Mouse (Mus musculus): ENCODE data around the gene Ifi202b. TPM values are rescaled to one million over a fixed set of nuclear protein-coding genes. Genes with fewer than 3 reads are reported as not detected.

Ifi202b gene
- polyA plus RNA-seq (2012; rRNA removed) = not detected in 2 replicates

DNA sequence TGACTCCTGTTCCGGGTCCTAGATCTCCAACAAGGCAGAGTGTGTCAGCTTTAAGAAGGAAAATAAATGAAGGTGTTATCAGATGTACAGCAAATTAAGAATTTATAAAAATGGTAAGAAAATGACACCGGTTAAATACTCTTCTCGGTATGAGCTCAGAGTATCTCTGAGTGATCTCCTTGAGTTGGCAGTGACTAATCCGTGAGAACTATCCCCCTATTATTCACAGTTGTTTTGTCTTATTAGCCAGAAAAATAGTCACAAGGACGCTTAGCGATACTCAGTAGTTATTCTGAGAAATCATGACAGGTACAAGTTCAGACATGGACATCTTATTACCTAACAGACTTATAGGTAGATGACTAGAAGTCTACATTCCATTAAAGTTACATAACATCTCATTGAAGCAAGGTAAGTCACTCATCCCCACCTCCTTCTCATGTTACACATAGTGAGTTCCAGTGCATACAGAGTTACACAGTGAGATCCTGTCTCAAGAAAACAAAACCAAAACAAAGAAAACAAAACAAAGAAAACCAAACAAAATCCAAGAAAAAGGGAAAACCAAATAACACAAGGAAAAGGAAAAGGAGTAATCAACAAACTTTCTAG lies at the start of gene Ifi202b:
Gene Ifi202b (minus strand): TSS at position 51 of the 612 bp plus-strand sequence.

DNA sequence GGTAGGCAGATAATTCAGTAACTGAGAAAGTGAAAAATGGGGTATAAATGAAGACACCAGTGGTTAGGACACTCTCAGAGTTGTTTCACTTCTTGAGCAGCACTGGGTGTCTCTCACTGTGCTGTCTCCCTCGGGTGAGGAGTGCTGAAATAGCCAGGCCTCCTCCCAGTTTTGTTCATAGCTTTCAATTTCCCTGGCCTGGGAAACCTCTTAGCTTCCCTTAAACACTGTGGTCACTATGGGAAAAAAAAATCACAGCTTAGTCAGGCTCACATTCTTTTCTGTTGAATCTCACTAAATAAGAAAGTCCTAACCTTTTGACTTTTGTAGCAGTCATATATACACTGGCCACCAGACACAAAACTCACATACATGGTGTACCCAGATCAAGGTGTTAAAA lies 49.2 kb upstream of the Ifi202b start, which contains the start of gene Ifi205:
Gene Ifi205 (minus strand): TSS at position 113 of the 400 bp plus-strand sequence.

DNA sequence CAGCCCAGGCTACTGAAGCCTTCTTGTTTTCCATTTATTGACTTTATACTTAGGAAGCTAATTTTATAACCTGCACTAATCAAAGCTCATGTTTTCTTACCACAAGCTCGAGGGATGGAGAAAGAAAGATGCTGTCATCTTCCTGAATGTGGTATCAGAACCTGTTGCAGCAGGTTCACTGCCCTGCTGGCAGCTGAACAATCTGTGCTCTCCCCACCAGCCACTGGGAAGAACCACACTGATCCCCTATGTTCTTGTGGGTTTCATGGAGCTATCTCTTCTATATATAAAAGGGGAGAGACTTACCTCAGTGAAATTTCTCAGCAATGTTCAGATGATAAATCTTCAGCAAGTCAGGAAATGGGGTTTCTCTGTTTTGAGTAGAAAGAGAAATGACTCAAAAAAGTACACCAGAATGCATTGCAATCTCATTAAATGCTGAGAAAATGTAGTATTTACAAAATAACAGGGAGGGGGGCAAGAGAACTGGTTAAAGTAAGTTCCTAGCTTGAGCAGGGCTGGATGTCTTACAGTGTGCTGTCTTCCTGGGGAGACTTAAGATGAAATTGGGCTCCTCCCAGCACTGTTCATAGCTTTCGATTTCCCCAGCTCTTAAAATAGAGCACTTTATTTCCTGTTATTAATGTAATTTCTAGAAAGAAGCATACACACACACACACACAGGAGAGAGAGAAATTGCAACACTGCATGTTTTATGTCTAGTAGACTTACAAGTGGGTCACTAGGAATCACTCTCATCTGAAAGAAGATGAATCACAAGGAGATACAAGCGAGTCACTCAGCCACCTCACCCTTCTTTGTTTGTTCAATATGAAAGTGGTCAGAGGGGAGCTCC lies 40.4 kb downstream of the Ifi202b start, which contains the start of the genes Mndal and Ifi203:
Gene Mndal (minus strand): TSS at position 568 of the 856 bp plus-strand sequence.
Gene Ifi203 (minus strand): TSS at position 749 of the 856 bp plus-strand sequence.

Other genes with a start within 250 kb of the Ifi202b start
- 0.54 and 0.88 TPM in 2 replicates for gene Ifi207, start 241.0 kb downstream of the Ifi202b start, polyA plus RNA-seq (2012; rRNA removed)
- 0.83 and 1.1 TPM in 2 replicates for gene Ifi204, start 215.8 kb downstream of the Ifi202b start, polyA plus RNA-seq (2012; rRNA removed)
- 0.19 and 0.34 TPM in 2 replicates for gene Ifi211, start 69.7 kb downstream of the Ifi202b start, polyA plus RNA-seq (2012; rRNA removed)
- gene Mndal, start 40.3 kb downstream of the Ifi202b start, polyA plus RNA-seq (2012; rRNA removed) = 0.39 and 0.40 TPM in 2 replicates
- gene Ifi203, start 40.1 kb downstream of the Ifi202b start, polyA plus RNA-seq (2012; rRNA removed) = 0.13 and 0.21 TPM in 2 replicates
- gene Ifi205, start 49.1 kb upstream of the Ifi202b start, polyA plus RNA-seq (2012; rRNA removed) = 0.05 and 0.09 TPM in 2 replicates
- gene Olfr433, start 58.0 kb upstream of the Ifi202b start, polyA plus RNA-seq (2012; rRNA removed) = not detected in 2 replicates
- 0.04 TPM in 1 of 2 replicates, not detected in the other for gene Olfr432, start 66.5 kb upstream of the Ifi202b start, polyA plus RNA-seq (2012; rRNA removed)
- gene Olfr430, start 83.9 kb upstream of the Ifi202b start, polyA plus RNA-seq (2012; rRNA removed) = not detected in 2 replicates
- not detected in 2 replicates for gene Olfr429, start 101.6 kb upstream of the Ifi202b start, polyA plus RNA-seq (2012; rRNA removed)
- gene Olfr427, start 114.1 kb upstream of the Ifi202b start, polyA plus RNA-seq (2012; rRNA removed) = not detected in 2 replicates
- 0.05 and 0.15 TPM in 2 replicates for gene Olfr231, start 138.4 kb upstream of the Ifi202b start, polyA plus RNA-seq (2012; rRNA removed)
- gene Olfr424, start 148.8 kb upstream of the Ifi202b start, polyA plus RNA-seq (2012; rRNA removed) = not detected in 2 replicates
- gene Olfr420, start 172.9 kb upstream of the Ifi202b start, polyA plus RNA-seq (2012; rRNA removed) = not detected in 2 replicates
- gene Spta1, start 190.0 kb upstream of the Ifi202b start, polyA plus RNA-seq (2012; rRNA removed) = 4.9 and 6.0 TPM in 2 replicates

Data from central nervous system, embryonic 11.5 days (tissue).